In the genomic region with DNA sequence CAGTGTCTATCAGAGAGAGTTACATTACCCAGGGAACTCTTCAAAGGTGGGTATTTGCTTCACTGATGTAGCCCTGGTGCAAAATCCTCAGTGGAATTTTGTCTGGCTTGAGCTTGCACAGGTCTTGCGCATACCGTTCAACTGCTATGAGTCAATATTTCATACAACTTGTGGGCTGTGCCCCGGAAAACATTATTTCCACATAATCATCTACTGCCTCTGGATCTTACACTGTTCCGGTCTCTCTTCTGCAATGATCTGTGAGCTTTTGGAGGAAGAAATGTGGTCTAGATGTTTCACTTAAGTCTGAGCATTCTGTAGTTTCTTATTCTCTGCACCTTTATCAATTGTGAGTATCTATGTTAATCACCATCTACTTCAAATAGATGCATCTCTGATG, we compare ENCODE assay signal across 22 mouse cellular contexts.
DNase-seq lines count a peak whose midpoint lies in the region; ATAC-seq and TF ChIP-seq lines count a peak whose summit lies in the region.
"Had no signal": no experiment of that assay in that cellular context is flagged by ENCODE, and none has a peak within 500 bp of the region (broad histone marks: within the 10 kb centered on the region; RNA-seq: fewer than 3 reads in every experiment).

No protein-coding gene starts in this region.

- no peak overlapping the region for H3K4me3 ChIP-seq in left cerebral cortex, adult 2 months
- H3K4me3 ChIP-seq: embryonic facial prominence, embryonic 10.5 days; embryonic facial prominence, embryonic 12.5 days; forebrain, embryonic 13.5 days; forebrain, embryonic 15.5 days had no signal

- H3K27ac ChIP-seq in left cerebral cortex, adult 2 months = peak overlapping the region; percentile 6; the same call in 1 of the 2 replicates
- H3K27ac ChIP-seq: embryonic facial prominence, embryonic 10.5 days; embryonic facial prominence, embryonic 12.5 days; forebrain, embryonic 13.5 days; forebrain, embryonic 15.5 days had no signal

- TF ChIP-seq CTCF in left cerebral cortex, adult 2 months (IDR thresholded peaks at IDR 0.05) = no peak

- peak; percentile 72 for ATAC-seq in granulocyte monocyte progenitor cell, adult 5-6 weeks (replicated peaks; ENCODE audit: poor library complexity, severe bottlenecking)
- ATAC-seq in megakaryocyte progenitor cell, adult 5-6 weeks (replicated peaks; ENCODE audit: poor library complexity) = peak; percentile 77
- ATAC-seq: activated CD4-positive, CD25-positive, alpha-beta regulatory T cell, adult 4 months; CD4-positive, CD25-positive, alpha-beta regulatory T cell, adult 4 months; forebrain, embryonic 13.5 days; forebrain, embryonic 15.5 days; forebrain, postnatal 0 days; Patski had no signal

- no peak for DNase-seq in left cerebral cortex, adult 2 months (ENCODE audit: extremely low spot score in 1 of 2, low spot score in 2 of 2)
- no peak for DNase-seq in left cerebral cortex, postnatal 36 days (ENCODE audit: low spot score in 2 of 2)
- DNase-seq in thymus, postnatal 36 days = no peak
- DNase-seq in adrenal gland, postnatal 10 days = no peak
- DNase-seq: adrenal gland, adult 8-10 months; adrenal gland, postnatal 25 days; B cell, adult 2 months; cerebellum, adult 11 months; cerebellum, adult 2 months; cerebellum, adult 9-10 months; cerebellum, postnatal 10 days; cerebellum, postnatal 25 days; forebrain, postnatal 0 days had no signal

- intact Hi-C loops in left cerebral cortex, adult 2 months (cut with DNase I) = loop anchor here (2.0 to 5.0 kb wide), 4 partner anchors 163 to 590 kb away; partner anchors contain the start of gene Xylt1
- intact Hi-C loops in left cerebral cortex, postnatal 36 days (cut with DNase I) = no loop called here
